Mouse (Mus musculus) regulatory T cell (primary cell): Measurements from ENCODE around the gene Sgsh.

ENCODE experiments used
- in situ Hi-C: fragments of 300-600 bp; cut with MboI, MseI; formaldehyde crosslinking; loops from one replicate; pipeline ENCODE4 v1.15.1; 2025; ENCODE audit warnings: high pct_unique_total_duplicates

The Sgsh gene

GRCm38 (mm10) chr11:119377326-119377725 lies 22.0 kb upstream of the Sgsh start:
- in situ Hi-C loops, result no loop called here

- in situ Hi-C loops, result no loop called here
Measured at GRCm38 (mm10) chr11:119375425-119375824, 20.1 kb upstream of the Sgsh start.

DNA sequence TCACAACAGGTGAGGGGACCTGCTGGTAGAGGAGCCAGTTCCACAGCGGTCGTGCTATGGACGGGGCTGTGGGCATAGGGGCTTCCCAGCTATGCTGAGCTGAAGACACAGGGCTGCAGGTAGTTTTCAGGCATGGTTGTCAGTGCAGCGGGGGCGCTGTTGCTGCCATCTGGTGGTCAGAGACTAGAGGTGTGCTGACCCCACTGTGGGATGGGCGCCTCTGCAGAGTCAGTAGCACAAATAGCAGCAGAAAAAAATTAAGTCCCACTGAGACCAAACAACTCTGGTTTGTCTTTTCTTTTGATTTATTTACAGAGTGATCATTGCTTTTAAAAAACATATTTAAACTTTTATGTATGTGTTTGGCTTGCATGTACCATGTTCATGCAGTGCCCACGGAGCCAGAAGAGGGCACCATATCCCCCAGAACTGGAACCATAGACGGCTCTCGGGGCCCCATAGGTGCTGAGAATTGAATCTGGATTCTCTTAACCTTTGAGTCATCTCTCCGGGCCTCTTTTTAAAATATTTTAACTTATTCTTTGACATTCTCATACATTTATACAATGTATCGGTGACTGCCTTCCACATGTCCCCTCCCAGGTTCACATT lies 8.3 kb upstream of the Sgsh start:
- in situ Hi-C loops, result loop anchor here (5.0 kb wide), 1 partner anchor 34 kb away; no protein-coding TSS in a partner anchor

DNA sequence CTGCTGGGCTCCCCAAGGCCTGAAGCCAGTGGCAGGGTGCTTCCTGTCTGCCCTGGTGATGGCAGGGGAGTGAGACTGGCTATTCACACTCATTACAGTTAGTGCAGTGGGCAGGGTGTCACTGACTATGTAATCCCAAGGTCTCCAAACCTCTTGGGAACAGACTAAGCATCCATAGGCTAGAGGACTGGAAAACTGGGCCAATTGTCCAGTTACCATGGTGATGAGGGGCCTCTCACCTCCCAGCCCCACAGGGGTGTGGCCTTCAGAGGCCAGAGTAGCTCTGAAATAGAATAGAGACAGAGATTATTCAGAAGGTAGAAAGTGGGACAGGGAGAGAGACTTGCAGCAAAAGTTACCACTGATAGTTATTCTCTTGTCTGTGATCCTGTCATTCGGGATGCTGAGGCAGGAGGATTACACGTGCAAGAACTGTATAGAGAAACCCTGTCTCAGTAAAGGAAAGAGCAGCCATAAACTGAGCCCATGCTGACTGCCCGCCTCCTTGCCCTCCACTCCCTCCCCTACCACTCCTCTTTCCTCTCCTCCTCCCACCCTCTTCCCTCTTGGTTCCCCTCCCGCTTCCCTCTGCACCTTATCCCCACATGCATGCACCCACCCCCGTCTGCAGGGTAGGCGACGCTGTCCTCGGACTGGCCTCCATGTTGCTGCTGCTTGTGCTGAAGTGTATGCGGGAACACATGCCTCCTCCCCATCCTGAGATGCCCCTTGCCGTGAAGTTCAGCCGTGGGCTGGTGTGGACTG lies 7.6 kb upstream of the Sgsh start:
- in situ Hi-C loops, result loop anchor here (5.0 kb wide), 1 partner anchor 34 kb away; no protein-coding TSS in a partner anchor

- in situ Hi-C loops, result no loop called here
Measured at GRCm38 (mm10) chr11:119359089-119359488, 3.8 kb upstream of the Sgsh start.

GRCm38 (mm10) chr11:119354798-119355442 lies 416 bp downstream of the Sgsh start:
- in situ Hi-C loops, result no loop called here

DNA sequence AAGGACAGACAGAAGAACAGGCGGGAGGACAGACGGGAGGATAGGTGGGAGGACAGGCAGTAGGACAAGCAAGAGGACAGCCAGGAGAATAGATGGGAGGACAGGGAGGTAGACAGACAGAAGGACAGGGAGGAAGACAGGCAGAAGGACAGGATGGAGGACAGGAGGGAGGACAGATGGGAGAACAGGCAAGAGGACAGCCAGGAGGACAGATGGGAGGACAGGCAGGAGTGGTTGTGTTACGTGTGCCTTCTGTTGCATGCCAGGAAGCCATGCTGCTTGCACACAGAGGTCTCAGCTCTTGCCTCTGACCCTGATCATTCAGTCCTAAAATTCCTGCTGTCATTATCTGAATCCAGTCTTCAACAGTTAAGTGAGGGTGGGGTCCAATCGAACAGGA lies 1.4 kb downstream of the Sgsh start:
- in situ Hi-C loops, result no loop called here

DNA sequence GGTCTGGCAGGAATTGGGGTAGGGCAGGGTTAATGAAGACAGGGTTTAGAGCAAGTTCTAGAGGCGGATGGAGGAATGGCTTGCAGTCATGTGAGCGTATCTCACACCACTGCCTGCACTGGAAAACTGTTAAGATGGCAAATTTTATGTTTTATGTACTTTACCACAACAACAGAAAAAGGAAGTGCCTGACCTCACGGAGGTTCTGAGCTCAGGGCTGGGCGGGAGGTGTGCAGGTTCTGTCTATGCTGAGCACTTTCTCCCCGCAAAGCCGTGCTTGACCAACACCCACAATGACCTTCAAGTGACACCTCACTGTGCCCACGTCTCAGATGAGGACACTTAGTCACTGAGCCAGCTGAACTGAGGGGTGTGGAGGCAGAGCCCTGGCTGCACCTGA lies 3.2 kb downstream of the Sgsh start:
- in situ Hi-C loops, result no loop called here

GRCm38 (mm10) chr11:119347125-119347524 lies 8.2 kb downstream of the Sgsh start:
- in situ Hi-C loops, result no loop called here

DNA sequence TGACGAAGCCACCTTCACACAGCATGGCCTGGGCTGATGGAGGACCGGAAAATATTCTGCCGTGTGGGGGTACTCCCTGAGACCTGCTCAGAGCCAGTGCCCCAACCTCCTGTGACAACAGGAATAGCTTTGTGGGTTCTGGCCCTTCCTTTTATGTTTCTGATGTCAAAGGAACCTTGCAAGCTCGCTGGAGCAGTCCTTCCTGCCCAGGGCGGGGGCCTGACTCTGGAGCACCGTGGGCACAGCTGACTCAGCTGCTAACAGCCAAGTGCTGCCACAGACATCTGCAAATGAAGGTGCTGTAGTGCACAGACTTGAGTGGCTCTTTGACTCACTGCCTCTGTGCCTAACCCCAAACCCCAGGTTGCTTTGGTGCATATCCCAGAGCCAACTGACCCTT lies 10.5 kb downstream of the Sgsh start:
- in situ Hi-C loops, result no loop called here

DNA sequence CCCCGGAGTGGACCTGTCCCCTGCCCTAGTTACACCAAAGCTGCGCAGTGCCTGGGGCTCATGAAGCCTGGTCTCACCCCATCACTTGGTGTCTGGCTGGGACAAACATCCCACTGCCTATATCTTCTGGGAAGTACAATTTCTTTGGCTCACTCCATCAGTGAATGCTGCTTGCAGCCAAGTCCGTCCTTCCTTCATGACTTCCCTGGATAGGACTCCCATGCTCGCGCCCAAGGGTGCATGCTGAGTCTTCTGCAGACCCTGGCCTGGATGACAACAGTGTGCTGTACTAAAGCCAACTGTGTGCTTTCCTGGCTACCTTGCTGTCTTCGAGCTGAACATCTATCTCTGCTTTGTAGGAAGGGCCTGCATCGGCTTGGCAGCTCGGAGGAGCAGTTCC lies 11.2 kb downstream of the Sgsh start:
- in situ Hi-C loops, result no loop called here

GRCm38 (mm10) chr11:119339637-119340036 lies 15.7 kb downstream of the Sgsh start:
- in situ Hi-C loops, result no loop called here

DNA sequence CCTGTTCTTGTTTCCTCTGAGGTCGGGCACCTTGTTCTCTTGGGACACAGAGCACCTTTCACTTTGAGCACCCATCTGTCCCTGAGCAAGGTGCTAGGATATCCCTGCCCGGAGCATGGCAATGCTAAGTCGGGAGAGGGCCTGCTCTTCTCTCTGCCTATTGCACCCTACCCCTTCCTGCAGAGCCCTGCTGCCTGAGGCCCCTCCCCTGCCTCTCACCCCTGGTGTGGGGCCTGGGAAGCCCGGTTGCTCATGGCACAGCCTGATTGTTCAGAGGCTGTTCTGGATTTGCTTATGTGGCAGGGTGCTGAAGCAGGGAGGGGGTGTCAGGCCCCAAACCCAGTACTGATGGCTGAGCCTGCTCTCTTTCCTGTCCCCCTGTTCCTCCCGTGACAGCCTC lies 16.2 kb downstream of the Sgsh start:
- in situ Hi-C loops, result no loop called here

DNA sequence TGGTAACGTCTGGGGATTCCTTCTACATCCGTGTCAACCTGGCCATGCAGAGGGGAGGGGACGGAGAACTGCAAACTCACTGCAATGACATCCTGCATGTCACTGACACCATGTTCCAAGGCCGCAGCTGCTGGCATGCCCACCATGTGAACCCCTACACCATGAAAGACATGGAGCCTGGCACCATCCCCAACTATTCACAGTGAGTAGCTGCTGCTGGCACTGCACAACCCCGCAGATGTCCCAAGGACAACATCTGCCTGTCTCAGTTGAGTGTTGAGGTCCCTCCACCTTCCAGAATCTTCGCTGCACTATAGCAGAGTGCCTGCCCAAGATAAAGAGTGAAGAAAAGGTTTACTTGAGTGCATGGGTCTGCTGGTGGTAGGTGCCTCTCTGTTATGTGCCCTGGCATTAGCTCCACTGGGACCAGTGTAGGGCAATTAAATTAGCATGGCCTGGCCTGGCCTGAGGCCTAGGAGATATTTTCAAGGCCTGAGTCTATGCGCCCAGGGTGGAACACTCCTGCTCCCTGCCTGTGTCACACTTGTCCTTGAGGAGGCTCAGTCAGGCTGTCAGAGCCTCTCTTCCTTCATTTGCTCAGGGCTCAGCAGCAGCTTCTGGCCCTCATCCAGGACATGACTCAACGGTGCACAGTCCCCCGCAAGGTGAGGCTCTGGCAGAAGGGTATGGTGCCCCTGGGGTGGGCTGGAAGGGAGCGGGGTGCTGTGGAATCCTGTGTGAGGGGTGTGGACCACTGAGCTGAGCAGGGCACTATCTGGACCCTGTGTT lies 16.9 kb downstream of the Sgsh start:
- in situ Hi-C loops, result no loop called here

DNA sequence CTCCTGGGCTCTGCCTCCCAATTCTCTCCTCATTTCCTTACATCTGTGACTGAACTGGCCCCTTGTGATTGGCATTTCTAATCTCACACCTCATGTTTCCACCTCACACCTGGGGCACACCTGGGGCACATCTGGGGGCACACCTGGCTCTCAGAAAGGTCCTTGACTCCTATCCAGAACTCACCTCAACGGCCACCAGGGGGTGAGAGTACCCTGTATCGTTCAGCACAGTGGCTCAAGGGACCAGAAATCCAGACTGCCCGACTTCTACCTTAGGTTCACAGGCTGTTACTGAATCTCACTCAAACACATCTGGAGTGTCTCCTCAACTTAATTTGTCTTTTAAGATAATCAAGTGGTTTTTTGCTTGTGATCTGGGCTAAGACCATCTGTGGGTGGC lies 23.4 kb downstream of the Sgsh start:
- in situ Hi-C loops, result loop anchor here (5.0 kb wide), 1 partner anchor 75 kb away; no protein-coding TSS in a partner anchor

- in situ Hi-C loops, result loop anchor here (5.0 kb wide), 1 partner anchor 77 kb away; no protein-coding TSS in a partner anchor
Measured at GRCm38 (mm10) chr11:119330592-119330991, 24.7 kb downstream of the Sgsh start.

GRCm38 (mm10) chr11:119325068-119325467 lies 30.3 kb downstream of the Sgsh start:
- in situ Hi-C loops, result no loop called here

DNA sequence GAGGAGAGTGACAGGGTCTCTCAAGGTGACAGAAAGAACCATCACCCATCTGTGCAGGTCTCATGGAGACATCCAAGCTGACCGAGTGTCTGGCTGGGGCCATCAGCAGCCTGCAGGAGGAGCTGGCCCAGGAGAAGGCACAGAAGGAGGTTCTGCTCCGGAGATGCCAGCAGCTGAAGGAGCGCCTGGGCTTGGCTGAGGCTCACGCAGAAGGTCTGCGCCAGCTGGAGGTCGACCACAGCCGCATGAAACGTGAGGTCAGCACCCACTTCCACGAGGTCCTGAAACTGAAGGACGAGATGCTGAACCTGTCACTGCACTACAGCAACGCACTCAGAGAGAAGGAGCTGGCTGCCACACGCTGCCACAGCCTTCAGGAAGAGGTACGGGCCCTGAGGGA lies 32.8 kb downstream of the Sgsh start:
- in situ Hi-C loops, result no loop called here

DNA sequence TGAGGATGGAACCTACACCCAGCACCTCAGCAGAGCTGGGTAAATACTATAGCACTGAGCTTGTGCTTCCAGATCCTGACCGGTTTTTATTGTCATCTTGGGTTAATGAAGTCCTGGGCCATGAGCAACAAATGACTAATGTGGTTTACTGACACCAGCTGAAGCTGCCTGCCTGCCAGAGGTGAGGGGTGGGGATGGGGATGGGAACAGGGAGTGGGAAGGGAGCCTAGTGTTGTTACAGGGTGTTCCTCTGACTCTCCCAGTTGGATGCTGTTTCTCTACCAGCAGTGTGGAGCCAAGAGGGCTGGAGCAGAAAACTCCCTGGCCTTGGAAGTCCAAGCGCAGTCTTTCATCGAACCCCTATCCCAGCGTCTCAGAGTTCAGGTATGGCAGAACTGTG lies 38.6 kb downstream of the Sgsh start:
- in situ Hi-C loops, result no loop called here

GRCm38 (mm10) chr11:119314252-119314936 lies 40.9 kb downstream of the Sgsh start:
- in situ Hi-C loops, result no loop called here

GRCm38 (mm10) chr11:119310621-119311020 lies 44.7 kb downstream of the Sgsh start:
- in situ Hi-C loops, result no loop called here
